Mouse (Mus musculus) mature B cell (primary cell): Measurements from ENCODE around the gene Fhdc1.

Experiments
- in situ Hi-C: fragments of 300-500 bp; cut with MboI; formaldehyde crosslinking; loops from 2 replicates; pipeline ENCODE4 v1.14.3; 2019

Gene Fhdc1

GRCm38 (mm10) chr3:84480006-84480897 lies at the start of gene Fhdc1:
Fhdc1 (minus strand) TSS chr3:84480429.
- in situ Hi-C loops, result no loop called here

GRCm38 (mm10) chr3:84529021-84529420 lies 48.8 kb upstream of the Fhdc1 start:
- in situ Hi-C loops, result no loop called here

GRCm38 (mm10) chr3:84524952-84525351 lies 44.7 kb upstream of the Fhdc1 start:
- in situ Hi-C loops, result no loop called here

- in situ Hi-C loops, result no loop called here
These were observed 35.9 kb upstream of the Fhdc1 start for GRCm38 (mm10) chr3:84516163-84516562.

GRCm38 (mm10) chr3:84512774-84513515 lies 32.7 kb upstream of the Fhdc1 start:
- in situ Hi-C loops, result no loop called here

GRCm38 (mm10) chr3:84505193-84505592 lies 25.0 kb upstream of the Fhdc1 start:
- in situ Hi-C loops, result no loop called here

- in situ Hi-C loops, result no loop called here
These were observed 24.1 kb upstream of the Fhdc1 start for GRCm38 (mm10) chr3:84504291-84504690.

- in situ Hi-C loops, result no loop called here
These were observed 21.9 kb upstream of the Fhdc1 start for GRCm38 (mm10) chr3:84502101-84502500.

- in situ Hi-C loops, result no loop called here
These were observed 20.3 kb upstream of the Fhdc1 start for GRCm38 (mm10) chr3:84500491-84500890.

GRCm38 (mm10) chr3:84497718-84498117 lies 17.5 kb upstream of the Fhdc1 start:
- in situ Hi-C loops, result no loop called here

GRCm38 (mm10) chr3:84492657-84493056 lies 12.4 kb upstream of the Fhdc1 start:
- in situ Hi-C loops, result no loop called here

- in situ Hi-C loops, result no loop called here
These were observed 11.9 kb upstream of the Fhdc1 start for GRCm38 (mm10) chr3:84492148-84492547.

- in situ Hi-C loops, result no loop called here
These were observed 8.5 kb upstream of the Fhdc1 start for GRCm38 (mm10) chr3:84488716-84489115.

- in situ Hi-C loops, result no loop called here
These were observed 4.7 kb upstream of the Fhdc1 start for GRCm38 (mm10) chr3:84484891-84485290.

GRCm38 (mm10) chr3:84484333-84484732 lies 4.1 kb upstream of the Fhdc1 start:
- in situ Hi-C loops, result no loop called here

GRCm38 (mm10) chr3:84482121-84482520 lies 1.9 kb upstream of the Fhdc1 start:
- in situ Hi-C loops, result no loop called here

GRCm38 (mm10) chr3:84481104-84481503 lies 875 bp upstream of the Fhdc1 start:
- in situ Hi-C loops, result no loop called here

- in situ Hi-C loops, result no loop called here
These were observed 780 bp downstream of the Fhdc1 start for GRCm38 (mm10) chr3:84479293-84480005.

- in situ Hi-C loops, result no loop called here
These were observed 1.3 kb downstream of the Fhdc1 start for GRCm38 (mm10) chr3:84478896-84479292.

GRCm38 (mm10) chr3:84478195-84478594 lies 2.0 kb downstream of the Fhdc1 start:
- in situ Hi-C loops, result no loop called here

GRCm38 (mm10) chr3:84477498-84477897 lies 2.7 kb downstream of the Fhdc1 start:
- in situ Hi-C loops, result no loop called here
